ENCODE assay signal across 9 mouse cellular contexts in the genomic region with DNA sequence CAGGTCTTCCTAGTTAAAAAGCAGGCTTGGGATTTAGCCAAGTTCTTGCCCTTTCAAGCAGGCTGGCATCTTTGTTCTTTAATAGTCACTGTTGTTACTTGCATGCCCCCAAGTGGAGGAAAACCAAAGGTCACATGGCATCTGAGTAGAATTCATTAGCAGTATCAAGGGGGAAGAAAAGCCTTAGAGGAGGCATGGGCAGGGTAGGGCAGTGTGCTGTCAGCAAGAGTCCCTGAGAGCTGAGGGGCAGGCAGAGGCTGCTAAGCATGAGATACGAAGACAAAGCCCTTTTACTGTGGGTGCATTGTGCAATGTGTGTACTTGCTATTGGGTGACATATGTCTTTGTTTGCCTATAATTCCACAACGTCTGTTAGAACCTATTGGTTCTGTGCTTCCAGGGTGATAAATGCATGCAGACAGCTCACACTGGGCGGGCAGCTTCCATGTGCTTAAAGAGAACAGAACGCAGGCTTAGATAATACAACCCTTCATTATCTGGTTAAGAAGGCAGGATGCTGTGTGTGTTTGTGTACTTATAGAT.
DNase-seq lines count a peak whose midpoint lies in the region; ATAC-seq and TF ChIP-seq lines count a peak whose summit lies in the region.
"Had no signal": no experiment of that assay in that cellular context is flagged by ENCODE, and none has a peak within 500 bp of the region (broad histone marks: within the 10 kb centered on the region; RNA-seq: fewer than 3 reads in every experiment).

No protein-coding gene starts in this region.

- 0 out of 2 replicates have a peak, but pooled peaks have one; percentile 12 for ATAC-seq in granulocyte monocyte progenitor cell, adult 5-6 weeks (replicated peaks; ENCODE audit: poor library complexity, severe bottlenecking)
- peak; percentile 100 for ATAC-seq in midbrain, embryonic 13.5 days

- no peaks in the 10 kb centered on the region for H3K27me3 ChIP-seq in midbrain, embryonic 13.5 days

- DNase-seq in left cerebral cortex, adult 2 months (ENCODE audit: extremely low spot score in 1 of 2, low spot score in 2 of 2): no peak
- no peak for DNase-seq in left cerebral cortex, adult 9 months (ENCODE audit: low spot score in 2 of 2)
- DNase-seq in cerebellum, adult 9-11 months: peak; percentile 3
- DNase-seq in kidney, postnatal 4 days: peak; percentile 14 to 40
- DNase-seq in yolk sac, embryonic 10.5 days (ENCODE audit: low spot score): no peak
- no peak for DNase-seq in right cerebral cortex, postnatal 14 days

- H3K4me1 ChIP-seq in midbrain, embryonic 13.5 days (replicated peaks): peaks cover 8% of the 10 kb centered on the region

- 0 out of 2 replicates have a peak overlapping the region, but pooled peaks have one; percentile 9 for H3K4me2 ChIP-seq in midbrain, embryonic 13.5 days (replicated peaks)

- peak; percentile 19 for TF ChIP-seq CTCF in left cerebral cortex, adult 2 months (IDR thresholded peaks at IDR 0.05)

- no peaks in the 10 kb centered on the region for H3K36me3 ChIP-seq in midbrain, embryonic 13.5 days

- H3K9ac ChIP-seq in midbrain, embryonic 13.5 days (replicated peaks): 0 out of 2 replicates have a peak overlapping the region, but pooled peaks have one; percentile 8

- no peak overlapping the region for H3K4me3 ChIP-seq in left cerebral cortex, adult 2 months
- no peak overlapping the region for H3K4me3 ChIP-seq in midbrain, embryonic 13.5 days (replicated peaks)

- intact Hi-C loops in left cerebral cortex, adult 2 months (cut with DNase I): no loop called here

- H3K27ac ChIP-seq in left cerebral cortex, adult 2 months: no peak overlapping the region
- H3K27ac ChIP-seq in midbrain, embryonic 13.5 days: peak overlapping the region; percentile 67
- H3K27ac ChIP-seq: macrophage had no signal

- H3K9me3 ChIP-seq in midbrain, embryonic 13.5 days: no peaks in the 10 kb centered on the region

- WGBS in midbrain, embryonic 13.5 days: 9% methylated on average over 4 of the region's 4 CpGs

Comparison
In these comparisons a context has a peak if more than half of its experiments do, and no peak if none do; other contexts are left out.
1. DNase-seq: peak in cerebellum, adult 9-11 months (single experiment) and kidney, postnatal 4 days (2 of 2); none in left cerebral cortex, adult 2 months (0 of 2), left cerebral cortex, adult 9 months (0 of 2), yolk sac, embryonic 10.5 days (single experiment) and right cerebral cortex, postnatal 14 days (single experiment).